Mouse (Mus musculus) layer of hippocampus, postnatal 25 days (tissue): ENCODE results near the gene Arhgef16. TPM values are rescaled to one million over a fixed set of nuclear protein-coding genes. Genes with fewer than 3 reads are reported as not detected.

ENCODE experiments used
- DNase-seq, 2 experiments: peaks; one replicate each; pipeline ENCODE4 v3.0.0; 2022; ENCODE audit warnings: mixed read lengths in 2 of 2, low spot score in 1 of 2; ENCODE audit errors: extremely low spot score in 1 of 2
- total RNA-seq, 2 experiments: library from RNA; stranded (reverse); gene quantifications; 2 replicates each; pipeline ENCODE4 v1.2.3; 2021

The Arhgef16 gene
- total RNA-seq, 2 experiments from 2014 or later, result 0.20 to 0.82 TPM

- no peak for DNase-seq
These were observed 7.2 kb downstream of the Arhgef16 start for GRCm38 (mm10) chr4:154294262-154294731.

GRCm38 (mm10) chr4:154293735-154294201, 7.7 kb downstream of the Arhgef16 start:
- no peak for DNase-seq

- DNase-seq, result no peak
These were observed 17.8 kb downstream of the Arhgef16 start for GRCm38 (mm10) chr4:154283671-154284070.

GRCm38 (mm10) chr4:154279481-154279880, 22.0 kb downstream of the Arhgef16 start:
- DNase-seq, result no peak

- peak; percentile 44 to 65 for DNase-seq
These were observed 28.5 kb downstream of the Arhgef16 start for GRCm38 (mm10) chr4:154273000-154273399.

- no peak for DNase-seq
These were observed 32.0 kb downstream of the Arhgef16 start for GRCm38 (mm10) chr4:154269520-154269919.

- DNase-seq, result no peak
These were observed 34.0 kb downstream of the Arhgef16 start for GRCm38 (mm10) chr4:154267511-154267910.

GRCm38 (mm10) chr4:154262071-154262470, 39.4 kb downstream of the Arhgef16 start:
- DNase-seq, result no peak

GRCm38 (mm10) chr4:154260755-154261154, 40.7 kb downstream of the Arhgef16 start:
- DNase-seq, result no peak

- DNase-seq, result peak in 1 of 2 experiments; percentile 39
These were observed 48.8 kb downstream of the Arhgef16 start for GRCm38 (mm10) chr4:154252537-154253255.

GRCm38 (mm10) chr4:154249316-154249715, 52.2 kb downstream of the Arhgef16 start:
- no peak for DNase-seq

GRCm38 (mm10) chr4:154248092-154248805, 53.2 kb downstream of the Arhgef16 start:
- no peak for DNase-seq

- no peak for DNase-seq
These were observed 54.0 kb downstream of the Arhgef16 start for GRCm38 (mm10) chr4:154247207-154248091.

GRCm38 (mm10) chr4:154246115-154247040, 55.1 kb downstream of the Arhgef16 start:
- DNase-seq, result peak; percentile 31 to 74

GRCm38 (mm10) chr4:154245342-154245741, 56.1 kb downstream of the Arhgef16 start:
- no peak for DNase-seq

GRCm38 (mm10) chr4:154240608-154241007, 60.9 kb downstream of the Arhgef16 start:
- no peak for DNase-seq

GRCm38 (mm10) chr4:154239199-154239598, 62.3 kb downstream of the Arhgef16 start:
- DNase-seq, result no peak

GRCm38 (mm10) chr4:154237306-154237705, 64.2 kb downstream of the Arhgef16 start:
- no peak for DNase-seq

GRCm38 (mm10) chr4:154236893-154237292, 64.6 kb downstream of the Arhgef16 start:
- DNase-seq, result no peak
